Mouse (Mus musculus) G1E (cell line): ENCODE results near the gene Msl2. TPM values are rescaled to one million over a fixed set of nuclear protein-coding genes. Genes with fewer than 3 reads are reported as not detected.
A peak's percentile ranks its signal among the peaks of the same experiment; 100 is the strongest.

Source experiments
- ATAC-seq: 2 replicates; pipeline ENCODE4 v1.8.0; 2016; ENCODE audit warnings: mild to moderate bottlenecking; ENCODE audit not compliant: insufficient number of reproducible peaks, poor library complexity, low FRiP score, severe bottlenecking; ENCODE audit errors: extremely low read depth
- DNase-seq: peaks from one replicate; pipeline ENCODE4 v3.0.0; 2012; ENCODE audit warnings: low spot score
- H3K27me3 ChIP-seq: 2 replicates; pipeline ENCODE4 v1.6.1; 2012; ENCODE audit warnings: mild to moderate bottlenecking, low read length, inconsistent platforms; ENCODE audit not compliant: insufficient read depth
- H3K36me3 ChIP-seq: replicated peaks from 2 replicates; pipeline ENCODE3; 2012; ENCODE audit warnings: mild to moderate bottlenecking, inconsistent platforms
- H3K4me1 ChIP-seq: 2 replicates; pipeline ENCODE4 v1.6.1; 2012; ENCODE audit warnings: low read depth, low read length, inconsistent platforms, mixed read lengths; ENCODE audit not compliant: insufficient read depth
- H3K4me3 ChIP-seq: 2 replicates; pipeline ENCODE4 v1.5.1; 2012; ENCODE audit warnings: low read depth, mild to moderate bottlenecking, inconsistent platforms, low read length, moderate library complexity, mixed read lengths
- H3K9me3 ChIP-seq: replicated peaks from 2 replicates; pipeline ENCODE4 v1.6.1; 2012; ENCODE audit warnings: inconsistent platforms
- CTCF ChIP-seq: IDR thresholded peaks from 2 replicates; pipeline ENCODE4 v1.5.1; 2012; ENCODE audit warnings: low read depth, low read length, inconsistent platforms, mixed read lengths
- GATA1 ChIP-seq: IDR thresholded peaks from 2 replicates; pipeline ENCODE4 v1.6.1; 2012; ENCODE audit warnings: borderline replicate concordance, low read length, inconsistent platforms, mixed read lengths
- GATA2 ChIP-seq: IDR thresholded peaks from 2 replicates; pipeline ENCODE4 v1.6.1; 2012; ENCODE audit warnings: low read depth, low read length, inconsistent platforms, borderline replicate concordance
- POLR2AphosphoS5 ChIP-seq: IDR thresholded peaks from 2 replicates; pipeline ENCODE4 v1.6.1; 2012; ENCODE audit warnings: low read depth, low read length, inconsistent platforms; ENCODE audit not compliant: insufficient replicate concordance
- TAL1 ChIP-seq: conservative IDR thresholded peaks from 2 replicates; pipeline ENCODE4 v1.6.1; 2012; ENCODE audit warnings: low read depth, low read length, inconsistent platforms, mixed read lengths
- polyA plus RNA-seq: library from polyadenylated mRNA; stranded (reverse); fragments of >175 nt; gene quantifications from 2 replicates; pipeline ENCODE4 v1.2.3, GENCODE M21; 2012
- total RNA-seq, 2 experiments: library from RNA; stranded (forward) in 1 of 2; stranded (reverse) in 1 of 2; fragments of 200-1000 nt in 1 of 2; fragments of >200 nt in 1 of 2; fragmentation: Nextera tagmentation in 1 of 2; gene quantifications; 2 replicates each; pipeline ENCODE4 v1.2.3; 2014 to 2017

Gene Msl2
- total and polyA plus RNA-seq, 3 experiments: 21.7 to 111 (median 29.1) TPM

- H3K4me1 ChIP-seq: peaks cover 34% of the 10 kb centered on the region
These were observed 2.4 kb downstream of the Msl2 start for GRCm38 (mm10) chr9:101076095-101076875.

GRCm38 (mm10) chr9:101077486-101077885 lies 3.6 kb downstream of the Msl2 start:
- TF ChIP-seq TAL1: no peak
- no peak for TF ChIP-seq GATA1
- no peak for TF ChIP-seq POLR2AphosphoS5
- TF ChIP-seq CTCF: no peak
- TF ChIP-seq GATA2: no peak
- no peaks in the 10 kb centered on the region for H3K27me3 ChIP-seq
- peak overlapping the region; percentile 95; the same call in 1 of the 2 replicates for H3K4me3 ChIP-seq
- DNase-seq: no peak
- H3K4me1 ChIP-seq: peaks cover 38% of the 10 kb centered on the region
- ATAC-seq: no peak
- H3K9me3 ChIP-seq: no peaks in the 10 kb centered on the region
- H3K36me3 ChIP-seq: peaks cover 48% of the 10 kb centered on the region

More at GRCm38 (mm10) chr9:101076095-101076875, 2.4 kb downstream of the Msl2 start:
- DNase-seq (no peak), ATAC-seq (no peak)
- Histone ChIP-seq H3K9me3 (no peaks in the 10 kb centered on the region), H3K27me3 (no peaks in the 10 kb centered on the region), H3K4me3 (peak overlapping the region; percentile 95), H3K36me3 (peaks cover 43% of the 10 kb centered on the region)
- no peak for TF ChIP-seq GATA2
- no peak for TF ChIP-seq GATA1
- TF ChIP-seq CTCF: no peak
- no peak for TF ChIP-seq POLR2AphosphoS5

- DNase-seq (no peak), ATAC-seq (no peak)
- TF ChIP-seq CTCF (no peak), GATA1 (no peak), GATA2 (no peak), POLR2AphosphoS5 (no peak), TAL1 (no peak)
- Histone ChIP-seq H3K9me3 (no peaks in the 10 kb centered on the region), H3K36me3 (peaks cover 52% of the 10 kb centered on the region), H3K4me1 (peaks cover 31% of the 10 kb centered on the region), H3K4me3 (peak overlapping the region; percentile 65; the same call in 1 of the 2 replicates), H3K27me3 (no peaks in the 10 kb centered on the region)
These were observed 4.7 kb downstream of the Msl2 start for GRCm38 (mm10) chr9:101078579-101078978.

- peaks cover 57% of the 10 kb centered on the region for H3K36me3 ChIP-seq
- DNase-seq (no peak), ATAC-seq (no peak)
- no peaks in the 10 kb centered on the region for H3K27me3 ChIP-seq
- H3K4me3 ChIP-seq: peak overlapping the region; percentile 23; the same call in 1 of the 2 replicates
- H3K4me1 ChIP-seq: peaks cover 32% of the 10 kb centered on the region
- H3K9me3 ChIP-seq: no peaks in the 10 kb centered on the region
- TF ChIP-seq GATA2 (no peak), TAL1 (no peak), POLR2AphosphoS5 (no peak), CTCF (no peak), GATA1 (no peak)
These were observed 6.3 kb downstream of the Msl2 start for GRCm38 (mm10) chr9:101080046-101080685.

- H3K4me1 ChIP-seq: peaks cover 23% of the 10 kb centered on the region
- peaks cover 33% of the 10 kb centered on the region for H3K36me3 ChIP-seq
- no peak overlapping the region for H3K4me3 ChIP-seq
- DNase-seq (no peak), ATAC-seq (no peak)
- H3K9me3 ChIP-seq: no peaks in the 10 kb centered on the region
- TF ChIP-seq TAL1: no peak
- no peak for TF ChIP-seq GATA1
- TF ChIP-seq GATA2: no peak
- no peak for TF ChIP-seq POLR2AphosphoS5
- no peak for TF ChIP-seq CTCF
- H3K27me3 ChIP-seq: no peaks in the 10 kb centered on the region
These were observed 9.8 kb downstream of the Msl2 start for GRCm38 (mm10) chr9:101083728-101084127.

GRCm38 (mm10) chr9:101095425-101095824 lies 21.5 kb downstream of the Msl2 start:
- DNase-seq: no peak
- peaks cover 37% of the 10 kb centered on the region for H3K36me3 ChIP-seq
- H3K9me3 ChIP-seq: peaks cover 3% of the 10 kb centered on the region
- H3K4me1 ChIP-seq: peaks cover 26% of the 10 kb centered on the region
- H3K4me3 ChIP-seq: no peak overlapping the region
- ATAC-seq: no peak
- no peak for TF ChIP-seq CTCF
- TF ChIP-seq GATA1: no peak
- TF ChIP-seq GATA2: no peak
- TF ChIP-seq TAL1: no peak
- no peak for TF ChIP-seq POLR2AphosphoS5
- no peaks in the 10 kb centered on the region for H3K27me3 ChIP-seq
